Mouse (Mus musculus) spleen, adult 2 months (tissue): ENCODE results near the gene Gm20388. TPM values are rescaled to one million over a fixed set of nuclear protein-coding genes. Genes with fewer than 3 reads are reported as not detected.

Source experiments
- DNase-seq, 2 experiments: peaks; one replicate each; pipeline versions ENCODE4 v3.0.0 to v3.0.0-alpha.2; 2012 to 2021; ENCODE audit warnings: low spot score in 2 of 2, low read depth in 1 of 2
- H3K27ac ChIP-seq: fragments of 200-500 bp; 2 replicates; pipeline ENCODE4 v1.5.1; 2012; ENCODE audit warnings: low read length, inconsistent platforms; ENCODE audit not compliant: insufficient read depth
- H3K27me3 ChIP-seq: fragments of 200-500 bp; 2 replicates; pipeline ENCODE4 v1.6.1; 2012; ENCODE audit warnings: mild to moderate bottlenecking, moderate library complexity, low read length, inconsistent platforms; ENCODE audit not compliant: control insufficient read depth, insufficient read depth
- H3K36me3 ChIP-seq: fragments of 200-500 bp; 2 replicates; pipeline ENCODE4 v1.6.1; 2012; ENCODE audit warnings: mild to moderate bottlenecking, low read length, inconsistent platforms; ENCODE audit not compliant: control insufficient read depth, insufficient read depth
- H3K4me1 ChIP-seq: fragments of 200-500 bp; 2 replicates; pipeline ENCODE4 v1.6.1; 2011; ENCODE audit warnings: inconsistent platforms; ENCODE audit not compliant: control insufficient read depth, insufficient read depth, insufficient read length
- H3K4me3 ChIP-seq: fragments of 200-500 bp; 2 replicates; pipeline ENCODE4 v1.5.1; 2011; ENCODE audit warnings: mild to moderate bottlenecking, inconsistent platforms; ENCODE audit not compliant: insufficient read depth, insufficient read length; ENCODE audit errors: extremely low read depth
- CTCF ChIP-seq: fragments of 200-500 bp; IDR thresholded peaks from 2 replicates; pipeline ENCODE4 v1.5.1; 2011; ENCODE audit warnings: mild to moderate bottlenecking, inconsistent platforms; ENCODE audit not compliant: insufficient read depth, insufficient read length, insufficient replicate concordance; ENCODE audit errors: extremely low read depth
- POLR2A ChIP-seq: fragments of 200-500 bp; IDR thresholded peaks from 2 replicates; pipeline ENCODE4 v1.6.1; 2011; ENCODE audit warnings: low read depth, low read length, inconsistent platforms
- WGBS: fragments of 180-500 bp; shearing (Covaris S2); methylation state at CpG from one replicate; pipeline ENCODE4 v1.1.7; 2018; 5-methylcytosine and 5-hydroxymethylcytosine counted together
- polyA plus RNA-seq: library from polyadenylated mRNA; depleted of rRNA; stranded (reverse); fragments of >200 nt; gene quantifications from 2 replicates; pipeline ENCODE4 v1.2.3, GENCODE M21; 2012

The Gm20388 gene
- polyA plus RNA-seq, 1 experiment: 26.1 TPM

- TF ChIP-seq CTCF (no peak), POLR2A (no peak)
- no peak overlapping the region for H3K27ac ChIP-seq
Observed at GRCm38 (mm10) chr8:120633665-120634271, 723.1 kb downstream of the Gm20388 start.

GRCm38 (mm10) chr8:120634329-120634839, 723.7 kb downstream of the Gm20388 start:
- H3K36me3 ChIP-seq: no peaks in the 10 kb centered on the region
- DNase-seq: peak in 1 of 2 experiments; percentile 20
- H3K4me3 ChIP-seq: peak overlapping the region; percentile 51; the same call in 1 of the 2 replicates
- no peak overlapping the region for H3K27ac ChIP-seq
- H3K27me3 ChIP-seq: peaks cover 2% of the 10 kb centered on the region; the same call in 1 of the 2 replicates
- peaks cover 3% of the 10 kb centered on the region; the same call in 1 of the 2 replicates for H3K4me1 ChIP-seq
- under 1% methylated on average over 38 of the region's 42 CpGs for WGBS
- TF ChIP-seq POLR2A (no peak), CTCF (no peak)

More at GRCm38 (mm10) chr8:120633665-120634271, 723.1 kb downstream of the Gm20388 start:
- no peaks in the 10 kb centered on the region for H3K36me3 ChIP-seq
- peak overlapping the region; percentile 51; the same call in 1 of the 2 replicates for H3K4me3 ChIP-seq
- peaks cover 3% of the 10 kb centered on the region; the same call in 1 of the 2 replicates for H3K4me1 ChIP-seq
- WGBS: 3% methylated on average over 44 of the region's 44 CpGs
- DNase-seq: no peak
- peaks cover 2% of the 10 kb centered on the region; the same call in 1 of the 2 replicates for H3K27me3 ChIP-seq

- no peak for DNase-seq
- no peak for TF ChIP-seq CTCF
- TF ChIP-seq POLR2A: no peak
- Histone ChIP-seq H3K27me3 (no peaks in the 10 kb centered on the region), H3K36me3 (no peaks in the 10 kb centered on the region), H3K4me1 (no peaks in the 10 kb centered on the region), H3K27ac (no peak overlapping the region), H3K4me3 (no peak overlapping the region)
- 63% methylated on average over 8 of the region's 8 CpGs for WGBS
Observed at GRCm38 (mm10) chr8:120641245-120641644, 730.6 kb downstream of the Gm20388 start.

GRCm38 (mm10) chr8:120642031-120642662, 731.5 kb downstream of the Gm20388 start:
- TF ChIP-seq CTCF: no peak
- TF ChIP-seq POLR2A: no peak
- Histone ChIP-seq H3K36me3 (no peaks in the 10 kb centered on the region), H3K4me3 (no peak overlapping the region), H3K27ac (no peak overlapping the region), H3K27me3 (no peaks in the 10 kb centered on the region), H3K4me1 (no peaks in the 10 kb centered on the region)
- DNase-seq: no peak
- 84% methylated on average over 10 of the region's 10 CpGs for WGBS

- TF ChIP-seq POLR2A (no peak), CTCF (no peak)
- Histone ChIP-seq H3K4me1 (no peaks in the 10 kb centered on the region), H3K27me3 (no peaks in the 10 kb centered on the region), H3K4me3 (no peak overlapping the region), H3K36me3 (no peaks in the 10 kb centered on the region), H3K27ac (no peak overlapping the region)
- WGBS: 75% methylated on average over 7 of the region's 7 CpGs
- no peak for DNase-seq
Observed at GRCm38 (mm10) chr8:120644663-120645062, 734.0 kb downstream of the Gm20388 start.

GRCm38 (mm10) chr8:120647532-120647931, 736.9 kb downstream of the Gm20388 start, which contains the start of gene 1190005I06Rik:
Gene 1190005I06Rik (minus strand): TSS chr8:120647632.
- Histone ChIP-seq H3K4me3 (no peak within 1 kb of the TSS), H3K27ac (no peak within 1 kb of the TSS), H3K4me1 (no peaks in the 10 kb centered on the region), H3K36me3 (no peaks in the 10 kb centered on the region), H3K27me3 (no peaks in the 10 kb centered on the region)
- no peak for DNase-seq
- TF ChIP-seq CTCF: no peak
- TF ChIP-seq POLR2A: no peak
- WGBS: 83% methylated on average over 7 of the region's 7 CpGs
